Mouse (Mus musculus): ENCODE measurements around the gene Pnmal2.

The Pnmal2 gene

DNA sequence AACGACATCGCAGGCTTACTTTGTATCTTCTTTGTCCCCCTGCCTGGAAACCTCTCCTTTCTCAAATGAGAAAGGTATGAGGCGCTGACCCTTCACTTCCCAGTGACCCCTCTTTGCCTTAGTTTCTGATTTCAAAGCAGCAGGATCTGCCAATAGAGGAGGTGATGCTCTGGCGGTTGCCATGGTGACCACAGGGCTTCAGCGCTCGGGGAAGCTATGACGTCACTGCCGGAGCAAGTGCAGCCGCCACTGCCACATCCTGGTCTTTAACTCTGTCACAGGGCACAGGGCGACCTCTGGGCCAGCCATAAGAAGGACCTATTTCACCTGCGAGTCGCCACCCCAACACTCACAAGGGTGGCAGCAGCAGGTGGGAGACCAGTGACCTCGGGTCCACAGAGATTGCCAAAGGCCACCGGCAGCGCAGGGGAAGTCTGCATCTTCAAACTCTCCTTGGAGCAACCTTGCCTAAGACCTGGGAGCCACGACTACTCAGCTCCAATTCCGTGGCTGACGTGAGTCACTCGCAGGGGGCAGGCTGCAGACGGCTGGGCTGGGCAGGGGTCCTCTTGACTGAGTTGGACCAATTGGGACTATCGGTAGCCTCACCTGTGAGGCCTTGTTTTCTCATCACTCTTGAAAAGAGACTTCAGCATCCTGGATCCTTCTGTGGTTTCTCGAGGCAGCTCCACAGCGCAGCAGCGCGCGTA is 38.5 kb downstream of the Pnmal2 start, which contains the start of gene Gm42372:
TSS of gene Gm42372 (plus strand) at position 228 of the 710 bp plus-strand sequence.
- DNase-seq (ENCODE audit: low spot score): no peak

DNA sequence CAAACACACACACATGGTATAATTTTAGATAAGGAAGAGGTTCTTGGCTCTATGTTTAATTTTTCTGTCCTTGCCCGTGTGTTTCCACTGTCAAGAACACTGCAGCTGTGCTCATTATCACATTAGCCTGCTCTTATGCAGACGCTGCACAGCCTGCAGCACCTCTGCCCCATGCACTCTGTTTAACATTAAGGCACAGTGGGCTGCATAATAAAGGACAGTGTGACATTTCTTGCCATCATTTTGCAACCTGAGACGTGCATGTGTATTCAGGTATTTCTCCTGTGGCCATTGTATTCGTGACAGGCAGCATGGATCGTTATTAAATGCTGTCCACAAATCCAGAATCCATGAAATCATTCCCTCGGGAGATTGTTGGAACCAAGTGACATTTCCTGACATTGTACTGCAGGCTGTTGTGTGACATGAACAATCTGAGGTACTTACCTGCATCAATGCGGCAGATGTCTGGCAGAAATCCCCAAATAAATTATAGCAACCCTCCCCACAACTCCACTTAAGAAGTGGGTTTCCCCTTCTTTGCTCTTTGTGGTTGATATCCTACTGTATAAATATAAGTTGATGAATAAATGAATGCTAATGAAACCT is 43.2 kb downstream of the Pnmal2 start:
- no peak for DNase-seq (ENCODE audit: low spot score)

DNA sequence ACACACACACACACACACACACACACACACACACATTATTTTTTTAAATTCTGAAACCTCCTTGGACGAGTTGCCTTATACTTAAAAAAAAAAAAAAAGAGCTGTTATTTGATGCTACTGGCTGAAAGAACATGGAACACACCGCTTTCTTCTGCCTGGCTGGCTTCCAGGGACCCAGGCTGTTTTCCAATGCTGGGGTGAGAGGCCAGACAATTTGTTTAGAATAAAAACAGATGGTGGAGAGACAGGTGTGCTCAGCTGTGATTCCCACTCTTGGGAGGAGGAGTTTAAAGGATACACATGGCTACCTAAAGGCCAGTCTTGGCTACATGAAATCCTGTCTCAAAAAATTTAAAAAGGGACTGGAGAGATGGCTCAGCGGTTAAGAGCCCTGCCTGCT is 43.9 kb downstream of the Pnmal2 start:
- DNase-seq (ENCODE audit: low spot score): peak; percentile 64

DNA sequence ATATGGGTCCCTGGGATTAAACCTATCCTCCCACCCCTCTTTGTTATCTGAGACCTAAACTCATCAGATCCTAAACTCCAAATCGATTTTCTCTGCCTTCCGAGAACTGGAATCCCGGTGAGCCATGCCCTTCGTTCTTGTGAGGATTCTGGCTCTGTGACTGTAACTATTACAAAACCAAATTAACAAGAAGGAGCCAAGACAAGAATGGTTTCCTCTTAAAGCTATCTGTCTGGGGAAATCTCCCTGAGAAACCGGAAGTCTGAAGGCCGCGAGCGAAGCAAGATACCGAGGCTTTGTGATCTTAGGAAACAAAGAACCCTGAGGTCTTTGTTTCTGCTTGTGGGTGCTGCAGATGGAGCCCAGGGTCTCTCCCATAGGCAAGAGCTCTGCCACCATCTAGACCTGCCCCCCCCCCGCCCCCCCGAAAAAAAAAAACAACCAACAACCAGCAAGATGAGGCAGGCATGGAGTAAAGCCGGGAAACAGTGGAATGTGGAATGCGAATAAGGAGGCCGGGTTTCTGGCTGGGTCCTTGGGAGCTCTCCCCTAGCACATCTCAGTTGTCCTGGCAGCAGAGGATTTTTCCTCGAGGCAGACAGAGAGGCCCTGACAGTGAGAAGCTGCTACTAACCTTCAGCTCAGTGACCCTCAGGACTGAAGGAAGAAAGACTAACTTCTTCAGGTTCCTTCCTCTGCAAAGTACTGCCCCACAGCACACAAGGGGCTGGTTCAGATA is 45.7 kb downstream of the Pnmal2 start:
- no peak for DNase-seq (ENCODE audit: low spot score)

DNA sequence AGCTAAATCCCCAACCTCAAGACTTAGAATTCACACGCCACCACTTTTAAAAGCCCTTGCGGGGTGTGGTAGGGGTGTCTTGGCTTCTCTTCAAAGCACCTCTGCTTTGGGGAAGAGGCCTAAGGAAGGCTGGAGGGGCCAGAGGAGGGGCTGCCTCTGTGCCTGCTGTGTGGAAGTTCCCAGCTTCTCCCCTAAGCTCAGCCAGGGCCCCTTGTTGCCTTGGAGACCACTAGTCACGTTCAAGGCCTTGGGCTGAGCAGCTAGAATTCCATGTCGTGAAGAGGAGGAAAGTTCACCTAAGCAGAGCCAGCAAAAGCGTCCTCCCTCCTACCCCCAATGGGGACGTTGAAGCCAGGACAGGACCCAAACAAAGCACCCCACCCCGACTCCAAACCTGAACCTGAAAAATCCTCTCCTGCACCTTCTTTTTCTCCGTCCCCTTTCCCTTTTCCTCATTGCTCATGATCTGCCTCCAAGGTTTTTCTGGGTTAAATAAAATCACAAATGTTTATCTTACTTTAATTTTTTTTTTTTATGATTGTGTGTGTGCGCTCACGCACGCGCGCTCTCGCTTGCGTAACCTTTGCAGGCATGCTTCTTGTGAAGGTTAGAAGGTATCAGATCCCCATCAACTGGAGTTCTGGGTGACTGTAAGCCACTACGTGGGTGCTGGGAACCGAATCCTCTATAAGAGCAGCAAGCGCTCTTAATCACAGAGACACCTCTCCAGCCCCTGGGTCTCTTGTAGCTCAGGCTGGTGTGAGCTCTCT is 47.4 kb downstream of the Pnmal2 start:
- DNase-seq (ENCODE audit: low spot score): peak; percentile 72

DNA sequence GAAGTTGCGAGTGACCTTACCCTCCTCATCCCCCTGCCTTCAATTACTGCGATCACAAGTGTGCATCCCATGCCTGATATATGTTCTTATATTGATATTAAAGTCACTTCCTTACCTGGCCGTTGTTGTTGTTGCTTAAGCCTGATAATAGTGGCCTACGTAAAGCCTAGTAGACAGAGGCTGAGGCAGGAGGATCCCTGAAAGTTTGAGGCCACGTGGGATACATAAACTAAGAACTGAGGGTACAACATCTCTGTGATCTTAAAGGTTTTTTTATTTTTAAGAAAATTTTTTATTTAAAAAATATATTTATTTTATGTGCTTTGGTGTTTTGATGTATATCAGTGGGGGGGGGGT is 47.9 kb downstream of the Pnmal2 start, which contains the start of gene Ccdc8:
TSS of gene Ccdc8 (plus strand) at position 258 of the 357 bp plus-strand sequence.
- no peak for DNase-seq (ENCODE audit: low spot score)

DNA sequence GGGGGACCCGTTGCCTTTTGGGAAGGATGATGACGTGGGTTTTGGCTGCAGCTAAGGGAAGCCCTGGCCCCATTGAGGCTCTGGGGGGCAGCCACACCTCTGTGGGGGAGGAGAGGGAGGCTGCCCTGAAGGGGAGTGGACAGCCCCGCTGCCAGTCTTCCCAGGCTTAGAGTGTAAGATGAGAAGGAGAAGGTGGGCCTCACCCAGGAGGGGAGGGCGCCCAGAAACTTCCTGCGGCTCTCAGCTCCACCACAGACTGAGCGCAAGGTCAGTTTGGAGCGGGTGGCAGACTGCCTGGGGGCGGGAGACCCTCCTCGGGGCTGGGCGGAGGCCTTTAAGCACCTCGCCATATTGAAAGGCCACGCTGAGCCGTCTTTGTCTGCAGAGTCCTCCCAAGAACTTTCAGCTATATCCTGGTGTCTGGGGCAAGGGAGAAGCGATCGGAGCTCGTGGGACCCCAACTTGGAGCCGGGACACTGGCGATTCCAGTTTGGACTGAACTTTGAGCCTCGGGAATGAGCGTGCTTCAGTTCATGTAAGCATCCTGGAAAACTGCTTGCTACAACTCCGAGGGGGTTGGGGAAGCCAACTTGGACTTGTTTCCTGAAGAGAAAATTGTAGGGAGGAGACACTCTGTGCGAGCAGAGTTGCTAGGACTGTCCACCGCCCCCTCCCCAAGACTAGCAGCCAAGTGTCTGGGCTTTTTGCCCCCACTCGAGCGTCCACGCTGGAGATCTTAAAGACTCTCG is 49.3 kb downstream of the Pnmal2 start:
- DNase-seq (ENCODE audit: low spot score): peak; percentile 95

DNA sequence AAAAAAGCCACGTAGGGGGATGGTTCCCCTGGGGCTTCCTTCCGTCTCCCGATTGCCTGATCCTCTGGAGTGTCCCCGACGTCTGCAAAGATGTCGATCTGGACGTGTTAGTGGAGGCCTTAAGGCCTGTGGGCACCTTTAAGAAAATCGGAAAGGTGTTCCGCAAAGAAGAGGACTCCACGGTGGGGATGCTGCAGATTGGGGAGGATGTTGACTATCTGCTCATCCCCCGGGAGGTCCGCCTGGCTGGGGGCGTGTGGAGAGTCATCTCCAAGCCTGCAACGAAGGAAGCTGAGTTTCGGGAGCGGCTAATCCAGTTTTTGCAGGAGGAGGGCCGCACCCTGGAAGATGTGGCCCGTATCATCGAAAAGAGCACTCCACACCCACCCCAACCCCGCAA is 49.9 kb downstream of the Pnmal2 start:
- no peak for DNase-seq (ENCODE audit: low spot score)

DNA sequence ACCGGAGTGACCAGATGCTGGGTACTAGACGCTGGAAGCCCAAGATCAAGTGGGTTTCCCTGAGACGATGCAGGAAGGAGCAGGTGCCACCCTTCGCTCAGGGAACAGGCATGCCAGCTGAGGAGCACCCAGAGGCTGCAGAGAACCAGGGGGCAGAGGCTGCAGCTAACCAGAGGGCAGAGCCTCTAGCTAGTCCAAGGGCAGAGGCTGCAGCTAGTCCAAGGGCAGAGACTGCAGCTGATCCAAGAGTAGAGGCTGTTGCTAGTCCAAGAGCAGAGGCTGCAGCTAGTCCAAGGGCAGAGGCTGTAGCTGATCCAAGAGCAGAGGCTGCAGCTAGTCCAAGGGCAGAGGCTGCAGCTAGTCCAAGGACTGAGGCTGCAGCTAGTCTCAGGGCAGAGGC is 50.9 kb downstream of the Pnmal2 start:
- DNase-seq (ENCODE audit: low spot score): no peak
